Mouse (Mus musculus): ENCODE data around the gene Grid1. TPM values are rescaled to one million over a fixed set of nuclear protein-coding genes. Genes with fewer than 3 reads are reported as not detected.

The Grid1 gene
- polyA plus RNA-seq, 1 experiment from 2014 or later, result 0.41 TPM

- Histone ChIP-seq H3K36me3 (no peaks in the 10 kb centered on the region), H3K27me3 (replicated peaks) (0 out of 2 replicates have a peak, but pooled peaks cover 6% of the 10 kb centered on the region), H3K4me1 (replicated peaks) (no peaks in the 10 kb centered on the region), H3K9me3 (no peaks in the 10 kb centered on the region), H3K27ac (no peak overlapping the region), H3K4me2 (replicated peaks) (no peak overlapping the region), H3K4me3 (replicated peaks) (no peak overlapping the region), H3K9ac (no peak overlapping the region)
- ATAC-seq, result no peak
- WGBS, result 71% methylated on average over 8 of the region's 8 CpGs
These were observed 229.3 kb downstream of the Grid1 start for GRCm38 (mm10) chr14:35049231-35049630.

GRCm38 (mm10) chr14:35054139-35054538 is 234.2 kb downstream of the Grid1 start:
- H3K9ac ChIP-seq, result no peak overlapping the region
- no peak for ATAC-seq
- 0 out of 2 replicates have a peak, but pooled peaks cover 6% of the 10 kb centered on the region for H3K27me3 ChIP-seq (replicated peaks)
- H3K27ac ChIP-seq, result no peak overlapping the region
- 9% methylated on average over 3 of the region's 3 CpGs for WGBS
- no peaks in the 10 kb centered on the region for H3K9me3 ChIP-seq
- H3K4me2 ChIP-seq (replicated peaks), result no peak overlapping the region
- H3K4me1 ChIP-seq (replicated peaks), result no peaks in the 10 kb centered on the region
- H3K4me3 ChIP-seq (replicated peaks), result no peak overlapping the region
- no peaks in the 10 kb centered on the region for H3K36me3 ChIP-seq

- no peaks in the 10 kb centered on the region for H3K9me3 ChIP-seq
- H3K36me3 ChIP-seq, result no peaks in the 10 kb centered on the region
- 68% methylated on average over 6 of the region's 6 CpGs for WGBS
- H3K9ac ChIP-seq, result no peak overlapping the region
- H3K4me3 ChIP-seq (replicated peaks), result no peak overlapping the region
- ATAC-seq, result no peak
- no peak overlapping the region for H3K27ac ChIP-seq
- H3K4me2 ChIP-seq (replicated peaks), result no peak overlapping the region
- no peaks in the 10 kb centered on the region for H3K27me3 ChIP-seq (replicated peaks)
- no peaks in the 10 kb centered on the region for H3K4me1 ChIP-seq (replicated peaks)
These were observed 254.7 kb downstream of the Grid1 start for GRCm38 (mm10) chr14:35074636-35075035.

GRCm38 (mm10) chr14:35079954-35080353 is 260.0 kb downstream of the Grid1 start:
- 87% methylated on average over 1 of the region's 1 CpGs for WGBS
- Histone ChIP-seq H3K27ac (no peak overlapping the region), H3K9me3 (no peaks in the 10 kb centered on the region), H3K4me3 (replicated peaks) (no peak overlapping the region), H3K36me3 (no peaks in the 10 kb centered on the region), H3K4me2 (replicated peaks) (no peak overlapping the region), H3K27me3 (replicated peaks) (no peaks in the 10 kb centered on the region), H3K4me1 (replicated peaks) (no peaks in the 10 kb centered on the region), H3K9ac (no peak overlapping the region)
- ATAC-seq, result no peak

- Histone ChIP-seq H3K4me1 (replicated peaks) (no peaks in the 10 kb centered on the region; the same call in 1 of the 2 replicates), H3K36me3 (no peaks in the 10 kb centered on the region), H3K9ac (no peak overlapping the region), H3K9me3 (no peaks in the 10 kb centered on the region), H3K4me3 (replicated peaks) (no peak overlapping the region), H3K27me3 (replicated peaks) (no peaks in the 10 kb centered on the region), H3K27ac (no peak overlapping the region), H3K4me2 (replicated peaks) (no peak overlapping the region)
- 89% methylated on average over 4 of the region's 4 CpGs for WGBS
- no peak for ATAC-seq
These were observed 272.7 kb downstream of the Grid1 start for GRCm38 (mm10) chr14:35092646-35093045.

GRCm38 (mm10) chr14:35093561-35094186 is 273.8 kb downstream of the Grid1 start:
- Histone ChIP-seq H3K36me3 (no peaks in the 10 kb centered on the region), H3K9me3 (no peaks in the 10 kb centered on the region), H3K4me3 (replicated peaks) (no peak overlapping the region), H3K9ac (no peak overlapping the region), H3K4me1 (replicated peaks) (no peaks in the 10 kb centered on the region; the same call in 1 of the 2 replicates), H3K4me2 (replicated peaks) (no peak overlapping the region), H3K27me3 (replicated peaks) (no peaks in the 10 kb centered on the region), H3K27ac (no peak overlapping the region)
- WGBS, result 68% methylated on average over 6 of the region's 6 CpGs
- ATAC-seq, result no peak

- Histone ChIP-seq H3K27me3 (replicated peaks) (no peaks in the 10 kb centered on the region), H3K4me3 (replicated peaks) (no peak overlapping the region), H3K27ac (no peak overlapping the region), H3K4me2 (replicated peaks) (no peak overlapping the region), H3K36me3 (no peaks in the 10 kb centered on the region), H3K4me1 (replicated peaks) (no peaks in the 10 kb centered on the region; the same call in 1 of the 2 replicates), H3K9me3 (no peaks in the 10 kb centered on the region), H3K9ac (no peak overlapping the region)
- peak; percentile 53; the same call in 1 of the 2 replicates for ATAC-seq
- WGBS, result 27% methylated on average over 9 of the region's 9 CpGs
These were observed 275.7 kb downstream of the Grid1 start for GRCm38 (mm10) chr14:35095506-35096059.

- H3K27ac ChIP-seq, result no peak overlapping the region
- H3K9ac ChIP-seq, result no peak overlapping the region
- H3K27me3 ChIP-seq (replicated peaks), result no peaks in the 10 kb centered on the region
- 37% methylated on average over 4 of the region's 4 CpGs for WGBS
- H3K4me3 ChIP-seq (replicated peaks), result no peak overlapping the region
- H3K9me3 ChIP-seq, result no peaks in the 10 kb centered on the region
- no peaks in the 10 kb centered on the region for H3K36me3 ChIP-seq
- ATAC-seq, result no peak
- no peak overlapping the region for H3K4me2 ChIP-seq (replicated peaks)
- no peaks in the 10 kb centered on the region; the same call in 1 of the 2 replicates for H3K4me1 ChIP-seq (replicated peaks)
These were observed 276.2 kb downstream of the Grid1 start for GRCm38 (mm10) chr14:35096085-35096484.

- no peak overlapping the region for H3K9ac ChIP-seq
- H3K4me2 ChIP-seq (replicated peaks), result no peak overlapping the region
- H3K27me3 ChIP-seq (replicated peaks), result no peaks in the 10 kb centered on the region
- H3K27ac ChIP-seq, result no peak overlapping the region
- 87% methylated on average over 5 of the region's 5 CpGs for WGBS
- no peaks in the 10 kb centered on the region for H3K9me3 ChIP-seq
- ATAC-seq, result no peak
- no peak overlapping the region for H3K4me3 ChIP-seq (replicated peaks)
- no peaks in the 10 kb centered on the region for H3K36me3 ChIP-seq
- H3K4me1 ChIP-seq (replicated peaks), result no peaks in the 10 kb centered on the region; the same call in 1 of the 2 replicates
These were observed 277.3 kb downstream of the Grid1 start for GRCm38 (mm10) chr14:35097166-35097565.

GRCm38 (mm10) chr14:35103639-35104210 is 283.8 kb downstream of the Grid1 start:
- H3K4me1 ChIP-seq (replicated peaks), result no peaks in the 10 kb centered on the region
- no peak overlapping the region for H3K4me3 ChIP-seq (replicated peaks)
- no peak for ATAC-seq
- H3K27ac ChIP-seq, result no peak overlapping the region
- H3K4me2 ChIP-seq (replicated peaks), result no peak overlapping the region
- no peaks in the 10 kb centered on the region for H3K9me3 ChIP-seq
- no peak overlapping the region for H3K9ac ChIP-seq
- no peaks in the 10 kb centered on the region for H3K27me3 ChIP-seq (replicated peaks)
- no peaks in the 10 kb centered on the region for H3K36me3 ChIP-seq
- 79% methylated on average over 5 of the region's 5 CpGs for WGBS

GRCm38 (mm10) chr14:35107596-35107995 is 287.7 kb downstream of the Grid1 start:
- no peaks in the 10 kb centered on the region for H3K4me1 ChIP-seq (replicated peaks)

GRCm38 (mm10) chr14:35110928-35111327 is 291.0 kb downstream of the Grid1 start:
- no peak overlapping the region for H3K27ac ChIP-seq
- H3K4me1 ChIP-seq (replicated peaks), result no peaks in the 10 kb centered on the region
- ATAC-seq, result no peak
- 81% methylated on average over 1 of the region's 1 CpGs for WGBS
- H3K36me3 ChIP-seq, result no peaks in the 10 kb centered on the region
- H3K9me3 ChIP-seq, result no peaks in the 10 kb centered on the region
- H3K4me2 ChIP-seq (replicated peaks), result no peak overlapping the region
- H3K9ac ChIP-seq, result no peak overlapping the region
- no peaks in the 10 kb centered on the region for H3K27me3 ChIP-seq (replicated peaks)
- H3K4me3 ChIP-seq (replicated peaks), result no peak overlapping the region

More at GRCm38 (mm10) chr14:35107596-35107995, 287.7 kb downstream of the Grid1 start:
- no peaks in the 10 kb centered on the region for H3K9me3 ChIP-seq
- no peak overlapping the region for H3K4me3 ChIP-seq (replicated peaks)
- H3K9ac ChIP-seq, result no peak overlapping the region
- no peak overlapping the region for H3K27ac ChIP-seq
- WGBS, result 73% methylated on average over 3 of the region's 3 CpGs
- no peak overlapping the region for H3K4me2 ChIP-seq (replicated peaks)
- H3K36me3 ChIP-seq, result no peaks in the 10 kb centered on the region
- ATAC-seq, result no peak
- no peaks in the 10 kb centered on the region for H3K27me3 ChIP-seq (replicated peaks)

Measured in intestine, embryonic 15.5 days (tissue).